Mouse (Mus musculus): Measurements from ENCODE around the gene Erbb3.

Erbb3 gene

GRCm38 (mm10) chr10:128546787-128547186, 42.7 kb downstream of the Erbb3 start:
- H3K4me3 ChIP-seq (replicated peaks; ENCODE audit: low read length) = peak overlapping the region; percentile 94
- H3K27me3 ChIP-seq (ENCODE audit: insufficient read depth, low read length) = no peaks in the 10 kb centered on the region
- H3K4me1 ChIP-seq (replicated peaks; ENCODE audit: low read depth, low read length) = peaks cover 48% of the 10 kb centered on the region
- H3K9me3 ChIP-seq (ENCODE audit: low read length) = no peaks in the 10 kb centered on the region
- no peak for TF ChIP-seq NANOG (IDR thresholded peaks at IDR 0.05; ENCODE audit: borderline replicate concordance, low read length)
- TF ChIP-seq CTCF (conservative IDR thresholded peaks at IDR 0.05; ENCODE audit: low read length) = no peak
- TF ChIP-seq POU5F1 (IDR thresholded peaks at IDR 0.05; ENCODE audit: borderline replicate concordance, low read length) = no peak
- peaks cover 53% of the 10 kb centered on the region for H3K36me3 ChIP-seq (ENCODE audit: insufficient read depth, low read length)

- H3K4me1 ChIP-seq (replicated peaks; ENCODE audit: low read depth, low read length) = peaks cover 48% of the 10 kb centered on the region
- H3K9me3 ChIP-seq (ENCODE audit: low read length) = no peaks in the 10 kb centered on the region
- peak overlapping the region; percentile 94 for H3K4me3 ChIP-seq (replicated peaks; ENCODE audit: low read length)
- no peak for TF ChIP-seq POU5F1 (IDR thresholded peaks at IDR 0.05; ENCODE audit: borderline replicate concordance, low read length)
- peak; percentile 85 for TF ChIP-seq CTCF (conservative IDR thresholded peaks at IDR 0.05; ENCODE audit: low read length)
- H3K36me3 ChIP-seq (ENCODE audit: insufficient read depth, low read length) = peaks cover 57% of the 10 kb centered on the region
- H3K27me3 ChIP-seq (ENCODE audit: insufficient read depth, low read length) = no peaks in the 10 kb centered on the region
Measured at GRCm38 (mm10) chr10:128546361-128546760, 43.1 kb downstream of the Erbb3 start.

- Histone ChIP-seq H3K27me3 (ENCODE audit: insufficient read depth, low read length) (no peaks in the 10 kb centered on the region), H3K9me3 (ENCODE audit: low read length) (no peaks in the 10 kb centered on the region), H3K4me3 (replicated peaks; ENCODE audit: low read length) (peak overlapping the region; percentile 94), H3K36me3 (ENCODE audit: insufficient read depth, low read length) (peaks cover 65% of the 10 kb centered on the region), H3K4me1 (replicated peaks; ENCODE audit: low read depth, low read length) (peaks cover 48% of the 10 kb centered on the region)
- TF ChIP-seq POU5F1 (IDR thresholded peaks at IDR 0.05; ENCODE audit: borderline replicate concordance, low read length) (no peak), NANOG (IDR thresholded peaks at IDR 0.05; ENCODE audit: borderline replicate concordance, low read length) (no peak), CTCF (conservative IDR thresholded peaks at IDR 0.05; ENCODE audit: low read length) (no peak)
Measured at GRCm38 (mm10) chr10:128545570-128545898, 43.9 kb downstream of the Erbb3 start.

- TF ChIP-seq POU5F1 (IDR thresholded peaks at IDR 0.05; ENCODE audit: borderline replicate concordance, low read length) = no peak
- TF ChIP-seq CTCF (conservative IDR thresholded peaks at IDR 0.05; ENCODE audit: low read length) = no peak
- no peak for TF ChIP-seq NANOG (IDR thresholded peaks at IDR 0.05; ENCODE audit: borderline replicate concordance, low read length)
- no peaks in the 10 kb centered on the region for H3K27me3 ChIP-seq (ENCODE audit: insufficient read depth, low read length)
- H3K9me3 ChIP-seq (ENCODE audit: low read length) = no peaks in the 10 kb centered on the region
- peaks cover 51% of the 10 kb centered on the region for H3K4me1 ChIP-seq (replicated peaks; ENCODE audit: low read depth, low read length)
- peaks cover 65% of the 10 kb centered on the region for H3K36me3 ChIP-seq (ENCODE audit: insufficient read depth, low read length)
- peak overlapping the region; percentile 94 for H3K4me3 ChIP-seq (replicated peaks; ENCODE audit: low read length)
Measured at GRCm38 (mm10) chr10:128544674-128545569, 44.5 kb downstream of the Erbb3 start.

GRCm38 (mm10) chr10:128544151-128544657, 45.2 kb downstream of the Erbb3 start:
- TF ChIP-seq NANOG (IDR thresholded peaks at IDR 0.05; ENCODE audit: borderline replicate concordance, low read length) (no peak), POU5F1 (IDR thresholded peaks at IDR 0.05; ENCODE audit: borderline replicate concordance, low read length) (no peak), CTCF (conservative IDR thresholded peaks at IDR 0.05; ENCODE audit: low read length) (no peak)
- H3K4me1 ChIP-seq (replicated peaks; ENCODE audit: low read depth, low read length) = peaks cover 52% of the 10 kb centered on the region
- no peaks in the 10 kb centered on the region for H3K27me3 ChIP-seq (ENCODE audit: insufficient read depth, low read length)
- peaks cover 65% of the 10 kb centered on the region for H3K36me3 ChIP-seq (ENCODE audit: insufficient read depth, low read length)
- peak overlapping the region; percentile 94 for H3K4me3 ChIP-seq (replicated peaks; ENCODE audit: low read length)
- no peaks in the 10 kb centered on the region for H3K9me3 ChIP-seq (ENCODE audit: low read length)

- peaks cover 59% of the 10 kb centered on the region for H3K36me3 ChIP-seq (ENCODE audit: insufficient read depth, low read length)
- H3K4me1 ChIP-seq (replicated peaks; ENCODE audit: low read depth, low read length) = peaks cover 61% of the 10 kb centered on the region
- H3K4me3 ChIP-seq (replicated peaks; ENCODE audit: low read length) = no peak overlapping the region
Measured at GRCm38 (mm10) chr10:128543100-128543499, 46.4 kb downstream of the Erbb3 start.

GRCm38 (mm10) chr10:128538340-128538870, 51.0 kb downstream of the Erbb3 start:
- TF ChIP-seq NANOG (IDR thresholded peaks at IDR 0.05; ENCODE audit: borderline replicate concordance, low read length) (peak; percentile 93), POU5F1 (IDR thresholded peaks at IDR 0.05; ENCODE audit: borderline replicate concordance, low read length) (no peak)
- Histone ChIP-seq H3K9me3 (ENCODE audit: low read length) (peaks cover 9% of the 10 kb centered on the region), H3K4me1 (replicated peaks; ENCODE audit: low read depth, low read length) (peaks cover 60% of the 10 kb centered on the region)

More at GRCm38 (mm10) chr10:128543100-128543499, 46.4 kb downstream of the Erbb3 start:
- TF ChIP-seq POU5F1 (IDR thresholded peaks at IDR 0.05; ENCODE audit: borderline replicate concordance, low read length) = no peak
- no peak for TF ChIP-seq CTCF (conservative IDR thresholded peaks at IDR 0.05; ENCODE audit: low read length)
- TF ChIP-seq NANOG (IDR thresholded peaks at IDR 0.05; ENCODE audit: borderline replicate concordance, low read length) = no peak
- peaks cover 3% of the 10 kb centered on the region for H3K9me3 ChIP-seq (ENCODE audit: low read length)
- no peaks in the 10 kb centered on the region for H3K27me3 ChIP-seq (ENCODE audit: insufficient read depth, low read length)

GRCm38 (mm10) chr10:128536266-128536940, 53.0 kb downstream of the Erbb3 start:
- TF ChIP-seq NANOG (IDR thresholded peaks at IDR 0.05; ENCODE audit: borderline replicate concordance, low read length) (no peak), POU5F1 (IDR thresholded peaks at IDR 0.05; ENCODE audit: borderline replicate concordance, low read length) (no peak), CTCF (conservative IDR thresholded peaks at IDR 0.05; ENCODE audit: low read length) (peak; percentile 84)

More at GRCm38 (mm10) chr10:128538340-128538870, 51.0 kb downstream of the Erbb3 start:
- Histone ChIP-seq H3K27me3 (ENCODE audit: insufficient read depth, low read length) (no peaks in the 10 kb centered on the region), H3K36me3 (ENCODE audit: insufficient read depth, low read length) (peaks cover 28% of the 10 kb centered on the region), H3K4me3 (replicated peaks; ENCODE audit: low read length) (no peak overlapping the region)

More at GRCm38 (mm10) chr10:128536266-128536940, 53.0 kb downstream of the Erbb3 start:
- H3K4me1 ChIP-seq (replicated peaks; ENCODE audit: low read depth, low read length) = peaks cover 54% of the 10 kb centered on the region
- 0 out of 2 replicates have a peak overlapping the region, but pooled peaks have one; percentile 15 for H3K4me3 ChIP-seq (replicated peaks; ENCODE audit: low read length)
- peaks cover 9% of the 10 kb centered on the region for H3K9me3 ChIP-seq (ENCODE audit: low read length)
- H3K27me3 ChIP-seq (ENCODE audit: insufficient read depth, low read length) = no peaks in the 10 kb centered on the region
- H3K36me3 ChIP-seq (ENCODE audit: insufficient read depth, low read length) = peaks cover 9% of the 10 kb centered on the region

Measured in E14TG2a.4 (cell line).